Mouse (Mus musculus): Measurements from ENCODE around the gene Syt15.

Gene Syt15

GRCm38 (mm10) chr14:34219295-34219694 is at the start of gene Syt15:
Gene Syt15 (plus strand): TSS chr14:34219595.
- no peak for DNase-seq (ENCODE audit: low read depth, low spot score)

GRCm38 (mm10) chr14:34171107-34171506 is 48.3 kb upstream of the Syt15 start:
- DNase-seq (ENCODE audit: low read depth, low spot score), result no peak

- no peak for DNase-seq (ENCODE audit: low read depth, low spot score)
These were observed 40.0 kb upstream of the Syt15 start for GRCm38 (mm10) chr14:34179351-34179750.

DNA sequence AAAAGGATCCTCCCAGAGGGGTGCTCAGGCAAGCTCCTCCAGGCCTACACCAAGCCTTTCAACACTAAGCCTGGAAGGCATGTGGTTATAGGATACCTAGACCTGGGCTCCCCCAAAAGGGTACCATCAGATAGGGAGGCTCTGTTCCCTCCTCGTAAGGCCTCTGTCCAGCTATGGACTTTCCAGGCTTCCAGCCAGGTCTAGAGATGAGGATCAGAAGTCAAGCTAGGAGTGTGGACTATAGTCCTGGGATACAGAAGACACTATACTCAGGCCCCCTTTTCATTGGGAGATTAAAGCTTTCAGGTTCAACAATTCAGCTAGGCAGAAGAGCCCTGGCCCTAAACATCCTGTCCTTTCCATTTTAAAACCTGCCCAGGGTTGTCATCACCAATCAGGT is 36.3 kb upstream of the Syt15 start:
- no peak for DNase-seq (ENCODE audit: low read depth, low spot score)

DNA sequence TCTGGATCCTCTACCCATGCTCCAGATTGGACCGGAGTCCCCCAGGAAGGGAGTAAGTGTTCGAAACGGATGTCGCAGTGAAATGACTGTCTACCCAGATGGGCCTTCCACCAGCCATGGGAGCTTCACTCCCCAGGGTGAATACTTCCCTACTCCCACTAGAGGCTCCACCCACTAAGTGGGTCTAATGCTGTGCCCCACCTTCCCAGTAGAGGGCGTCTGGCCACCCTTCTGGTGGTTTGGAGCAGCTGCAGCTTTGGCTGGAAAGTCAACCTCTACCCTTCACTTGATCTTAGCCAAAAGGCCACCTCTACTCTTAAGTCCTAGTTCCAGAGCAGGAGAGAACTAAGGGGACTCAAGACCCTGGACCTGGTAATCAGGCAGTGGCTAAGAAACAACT is 30.8 kb upstream of the Syt15 start:
- no peak for DNase-seq (ENCODE audit: low read depth, low spot score)

- DNase-seq (ENCODE audit: low read depth, low spot score), result peak; percentile 70
These were observed 29.0 kb upstream of the Syt15 start for GRCm38 (mm10) chr14:34190361-34190760.

DNA sequence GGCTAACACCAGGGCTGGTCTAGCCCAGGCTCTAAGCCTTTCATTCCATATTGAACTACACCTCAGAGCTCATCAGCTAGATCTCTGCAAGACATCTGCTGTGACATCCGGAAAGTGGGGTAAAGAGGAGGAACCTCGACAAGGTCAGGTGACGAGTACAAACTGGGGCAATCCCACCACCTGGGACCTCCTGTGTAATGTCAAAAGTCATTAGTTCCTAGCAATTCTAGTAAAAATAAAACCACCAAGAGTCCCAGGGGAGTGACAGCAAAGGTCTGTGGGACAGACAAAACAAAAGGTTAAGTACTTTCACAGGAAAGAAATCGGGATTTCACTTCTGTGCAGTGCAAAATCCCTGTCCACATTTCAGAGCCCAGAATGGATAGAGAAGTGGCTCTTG is 25.5 kb upstream of the Syt15 start:
- no peak for DNase-seq (ENCODE audit: low read depth, low spot score)

- no peak for DNase-seq (ENCODE audit: low read depth, low spot score)
These were observed 23.9 kb upstream of the Syt15 start for GRCm38 (mm10) chr14:34195466-34195865.

DNA sequence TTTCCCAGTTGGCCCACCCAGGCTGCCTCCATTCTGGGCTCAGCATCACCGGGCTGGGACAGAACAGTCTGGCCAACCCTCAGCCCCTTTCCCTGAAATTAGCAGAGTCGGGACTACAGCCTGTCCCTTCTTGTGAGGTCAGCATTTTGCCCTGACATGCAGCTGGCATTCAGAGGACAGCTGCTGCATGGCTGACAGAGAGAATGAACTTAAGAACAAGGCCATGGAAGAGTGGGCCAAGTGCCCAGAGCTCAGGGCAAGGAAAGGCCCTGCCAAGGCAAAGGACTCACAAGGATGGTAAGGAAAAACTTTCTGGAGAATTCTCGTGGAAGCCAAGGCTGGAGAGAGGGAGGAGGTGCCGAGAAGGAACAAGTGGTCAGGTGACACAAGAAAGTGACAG is 22.7 kb upstream of the Syt15 start:
- DNase-seq (ENCODE audit: low read depth, low spot score), result no peak

DNA sequence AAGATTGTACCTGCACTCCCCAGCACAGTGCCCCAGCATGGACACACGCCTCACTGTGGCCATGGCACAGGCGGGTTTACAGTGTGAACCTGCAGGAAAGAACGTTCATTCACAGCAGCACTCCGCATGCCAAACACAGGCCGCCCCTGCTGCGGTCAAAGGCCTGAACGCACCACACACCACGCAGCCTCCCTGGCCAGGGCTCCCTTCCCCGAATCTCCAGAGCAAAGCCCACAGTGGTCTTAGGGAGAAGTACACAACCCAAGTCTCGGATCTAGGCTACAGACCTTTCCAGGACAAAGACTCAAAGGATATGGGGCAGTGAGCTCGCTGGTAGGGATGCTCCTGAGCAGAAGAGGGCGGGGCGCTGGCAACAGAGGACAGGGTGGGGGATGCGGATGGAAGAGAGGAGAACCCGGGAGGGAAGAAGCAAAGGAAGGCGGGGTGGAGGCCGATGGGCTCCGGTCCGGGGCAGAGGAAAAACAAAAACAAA is 18.6 kb upstream of the Syt15 start:
- no peak for DNase-seq (ENCODE audit: low read depth, low spot score)

DNA sequence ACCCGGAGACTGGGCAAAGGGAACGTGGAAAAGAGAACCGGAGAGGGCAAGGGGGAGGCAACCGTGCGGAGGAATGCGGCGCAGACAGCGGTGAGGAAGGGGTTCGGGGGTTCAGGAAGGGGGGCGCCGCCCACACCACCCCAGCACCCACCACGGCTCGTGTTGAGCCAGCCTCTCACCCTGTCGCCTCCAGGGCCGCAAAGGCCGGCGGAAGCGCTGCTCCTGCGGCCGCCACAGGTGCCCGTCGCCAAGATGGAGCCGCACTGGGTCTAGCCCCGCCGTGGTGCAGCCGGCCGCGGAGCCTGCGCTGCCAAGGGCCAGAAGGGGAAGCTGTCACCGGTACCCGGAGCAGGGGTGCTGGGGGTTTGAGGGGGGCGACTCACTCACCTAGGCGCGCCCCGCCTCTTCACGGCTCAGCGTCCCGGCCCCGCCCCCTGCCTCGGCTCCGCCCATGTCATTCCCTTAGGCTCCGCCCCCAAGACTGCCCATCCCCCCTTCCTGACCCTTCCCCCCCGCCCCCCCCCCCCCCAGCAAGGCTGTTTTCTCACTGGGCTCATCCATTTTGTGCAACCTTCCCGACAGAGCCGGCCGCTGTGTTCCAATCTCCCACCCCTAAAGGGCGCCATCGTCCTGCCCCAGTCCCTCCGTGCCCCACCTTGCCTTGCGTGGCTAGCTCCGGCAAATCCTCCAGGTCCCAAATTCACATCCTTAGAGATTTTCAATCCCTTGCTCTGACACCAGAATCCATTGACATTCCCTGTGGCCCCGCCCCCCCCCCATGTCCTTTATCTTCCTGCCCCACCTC is 18.0 kb upstream of the Syt15 start, which contains the start of gene Gprin2:
Gene Gprin2, minus strand, starts transcription at position 423 of the 805 bp plus-strand sequence.
- no peak for DNase-seq (ENCODE audit: low read depth, low spot score)

DNA sequence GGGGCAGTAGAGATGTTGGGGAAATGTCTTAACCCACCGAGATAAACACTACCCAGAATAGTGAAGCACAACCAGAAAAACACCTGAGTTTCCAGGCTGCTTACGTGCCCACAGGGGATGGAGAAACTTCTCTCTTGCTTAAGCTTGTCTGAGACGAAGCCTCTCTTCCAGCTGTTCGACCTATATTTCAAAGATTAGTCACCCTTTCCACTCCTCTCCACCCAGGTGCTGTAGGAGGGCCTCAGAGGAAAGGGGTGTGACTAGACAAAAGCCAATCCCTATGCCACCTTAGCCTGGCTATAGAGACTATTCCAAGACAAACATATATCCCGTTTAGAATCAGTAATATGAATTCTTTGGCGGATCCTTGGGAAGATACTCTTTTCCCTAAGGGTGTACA is 11.4 kb upstream of the Syt15 start:
- DNase-seq (ENCODE audit: low read depth, low spot score), result no peak

GRCm38 (mm10) chr14:34208651-34209050 is 10.7 kb upstream of the Syt15 start:
- no peak for DNase-seq (ENCODE audit: low read depth, low spot score)

DNA sequence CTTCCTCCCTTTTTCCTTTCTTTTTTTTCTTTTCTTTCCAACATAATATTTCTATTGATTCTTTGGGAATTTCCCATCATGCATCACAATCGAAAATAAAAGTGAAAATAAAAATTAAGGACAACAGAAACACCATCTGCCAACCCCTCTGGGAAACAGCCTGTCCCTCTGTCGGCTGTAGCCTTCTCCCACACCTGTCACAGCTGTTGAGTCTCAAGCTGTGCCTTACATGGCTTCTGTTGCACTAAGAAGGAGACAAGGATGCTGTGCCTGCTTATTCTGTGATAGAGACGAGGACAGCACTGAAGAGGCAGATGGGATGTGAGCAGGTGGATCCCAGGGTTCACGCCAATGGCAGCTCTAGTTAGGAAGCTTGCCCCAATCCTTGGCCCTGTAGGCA is 10.3 kb upstream of the Syt15 start:
- DNase-seq (ENCODE audit: low read depth, low spot score), result no peak

DNA sequence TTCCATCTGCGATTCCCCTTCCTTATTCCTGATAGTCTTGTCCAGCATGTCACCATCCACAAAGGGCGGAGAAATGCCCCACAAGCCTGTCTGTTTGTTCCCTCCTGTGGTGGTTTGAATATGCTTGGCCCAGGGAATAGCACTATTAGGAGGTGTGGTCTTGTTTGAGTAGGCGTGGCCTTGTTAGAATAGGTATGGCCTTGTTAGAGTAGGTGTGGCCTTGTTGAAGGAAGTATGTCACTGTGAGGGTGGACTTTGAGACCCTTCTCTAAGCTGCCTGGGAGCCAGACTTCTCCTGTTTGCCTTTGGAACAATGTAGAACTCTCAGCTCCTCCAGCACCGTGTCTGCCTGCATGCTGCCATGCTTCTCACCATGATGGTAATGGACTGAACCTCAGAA is 9.5 kb upstream of the Syt15 start:
- no peak for DNase-seq (ENCODE audit: low read depth, low spot score)

GRCm38 (mm10) chr14:34215451-34216127 is 3.8 kb upstream of the Syt15 start:
- DNase-seq (ENCODE audit: low read depth, low spot score), result no peak

GRCm38 (mm10) chr14:34219786-34220198 is 397 bp downstream of the Syt15 start:
- DNase-seq (ENCODE audit: low read depth, low spot score), result no peak

DNA sequence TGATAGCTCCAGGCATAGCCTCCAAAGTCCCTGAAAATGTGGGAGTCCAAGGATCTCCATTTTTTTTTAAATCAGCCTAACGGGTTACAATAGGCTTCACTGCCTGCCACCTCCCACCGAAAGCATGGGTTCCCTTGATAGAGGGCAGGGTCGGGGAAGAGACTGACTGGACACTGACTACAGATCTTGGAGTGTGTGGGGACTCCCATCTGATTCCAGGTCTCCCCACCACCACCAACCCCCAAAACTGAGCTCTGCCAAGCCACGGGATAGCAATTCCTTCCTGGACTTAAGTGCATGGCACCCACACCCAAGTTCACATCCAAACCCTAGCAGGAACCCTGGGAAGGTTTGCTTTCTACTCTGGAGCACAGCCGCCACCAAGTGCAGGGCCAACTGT is 1.0 kb downstream of the Syt15 start:
- DNase-seq (ENCODE audit: low read depth, low spot score), result no peak

GRCm38 (mm10) chr14:34221416-34222077 is 2.2 kb downstream of the Syt15 start:
- DNase-seq (ENCODE audit: low read depth, low spot score), result no peak

- no peak for DNase-seq (ENCODE audit: low read depth, low spot score)
These were observed 4.0 kb downstream of the Syt15 start for GRCm38 (mm10) chr14:34223362-34223898.

DNA sequence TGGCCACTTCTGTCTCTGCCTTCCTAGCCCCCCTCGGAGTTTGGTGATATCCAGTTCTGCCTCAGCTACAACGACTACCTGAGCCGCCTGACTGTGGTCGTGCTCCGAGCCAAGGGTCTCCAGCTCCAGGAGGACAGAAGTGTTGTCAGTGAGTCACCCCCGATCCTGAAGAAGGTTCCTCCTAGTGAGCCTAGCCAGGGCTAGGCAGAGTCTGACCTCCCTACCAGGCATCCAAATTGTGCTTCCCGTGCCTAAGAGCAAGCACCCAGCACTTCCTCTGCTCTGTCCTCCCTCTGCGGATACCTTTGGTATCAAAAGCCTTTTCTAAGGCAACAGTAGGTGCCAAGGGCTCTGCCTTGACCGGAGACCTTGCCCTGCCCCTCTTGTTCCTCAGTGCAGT is 6.6 kb downstream of the Syt15 start:
- DNase-seq (ENCODE audit: low read depth, low spot score), result no peak

DNA sequence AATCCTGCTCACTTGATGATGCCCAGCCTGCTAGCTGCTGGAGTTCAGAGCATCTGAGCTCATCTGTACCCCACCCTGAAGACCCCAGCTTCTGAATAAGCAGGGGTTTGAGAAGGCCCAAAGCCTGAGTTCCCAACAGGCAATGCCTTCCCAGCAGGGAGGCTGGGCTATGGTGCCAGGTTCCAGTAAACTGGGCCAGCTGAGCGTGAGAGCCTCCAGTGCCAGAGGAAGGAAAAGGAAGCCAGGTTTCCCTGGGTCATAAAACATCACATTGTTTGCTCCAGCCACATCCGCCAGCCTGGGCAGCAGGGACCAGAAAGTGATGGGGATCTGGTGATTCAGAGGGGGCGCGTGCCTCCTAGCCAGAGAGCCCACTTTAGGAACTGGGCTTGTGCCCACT is 7.2 kb downstream of the Syt15 start:
- DNase-seq (ENCODE audit: low read depth, low spot score), result no peak
